Mouse (Mus musculus) heart, adult 2 months (tissue): ENCODE data around the gene Theg. TPM values are rescaled to one million over a fixed set of nuclear protein-coding genes. Genes with fewer than 3 reads are reported as not detected.

Experiments used
- DNase-seq, 2 experiments: peaks; one replicate each; pipeline ENCODE4 v3.0.0; 2021
- H3K27ac ChIP-seq: fragments of 200-600 bp; 2 replicates; pipeline ENCODE4 v1.8.1; 2022
- H3K27me3 ChIP-seq: fragments of 200-500 bp; 2 replicates; pipeline ENCODE4 v1.6.1; 2012; ENCODE audit warnings: mild to moderate bottlenecking, low read length, inconsistent platforms, mixed read lengths; ENCODE audit not compliant: control insufficient read depth, insufficient read depth
- H3K36me3 ChIP-seq: fragments of 200-500 bp; 2 replicates; pipeline ENCODE4 v1.6.1; 2012; ENCODE audit warnings: low read length, inconsistent platforms; ENCODE audit not compliant: control insufficient read depth, insufficient read depth
- H3K4me1 ChIP-seq: fragments of 200-500 bp; 2 replicates; pipeline ENCODE4 v1.6.1; 2011; ENCODE audit warnings: low read length; ENCODE audit not compliant: control insufficient read depth, insufficient read depth
- H3K4me3 ChIP-seq: fragments of 200-600 bp; 2 replicates; pipeline ENCODE4 v1.8.1; 2022
- H3K79me2 ChIP-seq: fragments of 200-500 bp; replicated peaks from 2 replicates; pipeline ENCODE4 v1.6.1; 2012; ENCODE audit warnings: mild to moderate bottlenecking, inconsistent platforms, low read length, moderate library complexity, mixed read lengths; ENCODE audit not compliant: control insufficient read depth, insufficient read depth
- H3K9ac ChIP-seq: fragments of 200-500 bp; 2 replicates; pipeline ENCODE4 v1.6.1; 2012; ENCODE audit warnings: low read depth, mild to moderate bottlenecking, control low read depth, inconsistent platforms, low read length, mixed read lengths
- CTCF ChIP-seq: fragments of 200-600 bp; IDR thresholded peaks from 2 replicates; pipeline ENCODE4 v1.8.1; 2022; ENCODE audit warnings: antibody characterized with exemption, mild to moderate bottlenecking, moderate library complexity
- EP300 ChIP-seq: fragments of 200-500 bp; IDR thresholded peaks from 2 replicates; pipeline ENCODE4 v1.6.1; 2011; ENCODE audit warnings: low read depth, low read length, control low read depth; ENCODE audit not compliant: insufficient read depth
- POLR2A ChIP-seq: fragments of 200-500 bp; IDR thresholded peaks from 2 replicates; pipeline ENCODE4 v1.6.1; 2011; ENCODE audit warnings: mild to moderate bottlenecking, low read depth, low read length, control low read depth; ENCODE audit not compliant: insufficient read depth
- WGBS: fragments of 180-500 bp; shearing (Covaris S2); methylation state at CpG from one replicate; pipeline ENCODE4 v1.1.7; 2018; 5-methylcytosine and 5-hydroxymethylcytosine counted together
- intact Hi-C: fragments of 180-260 bp; cut with DNase I; formaldehyde crosslinking; loops from one replicate; pipeline ENCODE4 v1.15.1; 2025
- polyA plus RNA-seq: library from polyadenylated mRNA; depleted of rRNA; stranded (reverse); fragments of >200 nt; gene quantifications from 2 replicates; pipeline ENCODE4 v1.2.3, GENCODE M21; 2012
- total RNA-seq, 2 experiments: library from RNA; stranded (reverse); gene quantifications; 2 replicates each; pipeline ENCODE4 v1.2.3; 2021

Theg gene
- total and polyA plus RNA-seq, 3 experiments = 0.10 TPM; not detected in 2

GRCm38 (mm10) chr10:79612192-79613135, 25.3 kb upstream of the Theg start:
- Histone ChIP-seq H3K4me3 (no peak overlapping the region), H3K4me1 (peaks cover 2% of the 10 kb centered on the region; the same call in 1 of the 2 replicates), H3K79me2 (no peaks in the 10 kb centered on the region), H3K27ac (no peak overlapping the region), H3K27me3 (peaks cover 12% of the 10 kb centered on the region), H3K36me3 (no peaks in the 10 kb centered on the region), H3K9ac (no peak overlapping the region)
- DNase-seq = no peak
- intact Hi-C loops = no loop called here
- TF ChIP-seq POLR2A = no peak
- TF ChIP-seq CTCF = peak; percentile 48
- 15% methylated on average over 51 of the region's 51 CpGs for WGBS

GRCm38 (mm10) chr10:79611296-79611695, 24.2 kb upstream of the Theg start:
- Histone ChIP-seq H3K27me3 (peaks cover 13% of the 10 kb centered on the region), H3K27ac (no peak overlapping the region), H3K79me2 (no peaks in the 10 kb centered on the region), H3K9ac (no peak overlapping the region), H3K36me3 (no peaks in the 10 kb centered on the region), H3K4me1 (peaks cover 2% of the 10 kb centered on the region; the same call in 1 of the 2 replicates), H3K4me3 (no peak overlapping the region)
- WGBS = 47% methylated on average over 5 of the region's 5 CpGs
- intact Hi-C loops = no loop called here
- TF ChIP-seq EP300 = no peak
- TF ChIP-seq CTCF = no peak
- no peak for TF ChIP-seq POLR2A
- DNase-seq = no peak

GRCm38 (mm10) chr10:79609276-79609675, 22.1 kb upstream of the Theg start:
- Histone ChIP-seq H3K27ac (no peak overlapping the region), H3K27me3 (peaks cover 13% of the 10 kb centered on the region), H3K79me2 (no peaks in the 10 kb centered on the region), H3K4me1 (peaks cover 2% of the 10 kb centered on the region; the same call in 1 of the 2 replicates), H3K4me3 (no peak overlapping the region), H3K36me3 (no peaks in the 10 kb centered on the region), H3K9ac (no peak overlapping the region)
- intact Hi-C loops = no loop called here
- WGBS = 73% methylated on average over 3 of the region's 3 CpGs
- DNase-seq = no peak
- TF ChIP-seq EP300 = no peak
- TF ChIP-seq POLR2A = no peak

- Histone ChIP-seq H3K27me3 (peaks cover 6% of the 10 kb centered on the region), H3K9ac (no peak overlapping the region), H3K4me1 (peaks cover 2% of the 10 kb centered on the region; the same call in 1 of the 2 replicates), H3K79me2 (no peaks in the 10 kb centered on the region), H3K36me3 (no peaks in the 10 kb centered on the region), H3K4me3 (no peak overlapping the region), H3K27ac (no peak overlapping the region)
- DNase-seq = no peak
- 38% methylated on average over 2 of the region's 2 CpGs for WGBS
- no peak for TF ChIP-seq POLR2A
- TF ChIP-seq CTCF = no peak
- no peak for TF ChIP-seq EP300
- intact Hi-C loops = no loop called here
Observed at GRCm38 (mm10) chr10:79607892-79608291, 20.8 kb upstream of the Theg start.

- H3K4me1 ChIP-seq = no peaks in the 10 kb centered on the region
- no peaks in the 10 kb centered on the region for H3K79me2 ChIP-seq
- H3K27ac ChIP-seq = no peak overlapping the region
- no peaks in the 10 kb centered on the region for H3K36me3 ChIP-seq
- H3K9ac ChIP-seq = no peak overlapping the region
- TF ChIP-seq EP300 = no peak
- TF ChIP-seq POLR2A = no peak
- no peak for TF ChIP-seq CTCF
- H3K4me3 ChIP-seq = no peak overlapping the region
- H3K27me3 ChIP-seq = 0 out of 2 replicates have a peak, but pooled peaks cover 1% of the 10 kb centered on the region
- intact Hi-C loops = no loop called here
- no peak for DNase-seq
- WGBS = 47% methylated on average over 4 of the region's 4 CpGs
Observed at GRCm38 (mm10) chr10:79606537-79606936, 19.4 kb upstream of the Theg start.

DNA sequence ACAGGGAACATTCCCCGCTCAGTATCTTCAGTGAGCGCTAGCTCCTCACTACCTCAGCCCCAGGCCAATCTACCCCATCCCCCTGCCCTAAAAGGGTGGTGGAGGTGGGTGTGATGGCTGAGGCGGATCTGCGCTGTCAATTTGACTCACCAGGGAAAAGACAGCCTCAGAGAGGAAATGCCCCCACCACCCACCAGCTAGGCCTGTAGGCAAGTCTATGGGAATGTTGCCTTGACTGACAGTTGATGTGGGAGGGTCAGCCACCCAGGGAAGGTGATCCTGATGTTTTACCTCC, 10.8 kb upstream of the Theg start:
- DNase-seq = no peak
- WGBS = 68% methylated on average over 4 of the region's 4 CpGs
- H3K9ac ChIP-seq = no peak overlapping the region
- no peaks in the 10 kb centered on the region for H3K36me3 ChIP-seq
- TF ChIP-seq CTCF = no peak
- no peak for TF ChIP-seq EP300
- no peak for TF ChIP-seq POLR2A
- H3K27ac ChIP-seq = no peak overlapping the region
- no peaks in the 10 kb centered on the region for H3K4me1 ChIP-seq
- intact Hi-C loops = no loop called here
- no peak overlapping the region for H3K4me3 ChIP-seq
- no peaks in the 10 kb centered on the region for H3K79me2 ChIP-seq
- no peaks in the 10 kb centered on the region for H3K27me3 ChIP-seq
